Mouse (Mus musculus) megakaryocyte, embryonic 14.5 days (primary cell): Measurements from ENCODE around the gene AI413582.

ENCODE experiments used
- FLI1 ChIP-seq: IDR thresholded peaks from 2 replicates; pipeline ENCODE4 v1.6.1; 2012; ENCODE audit warnings: low read length, inconsistent platforms, mixed read lengths
- GATA1 ChIP-seq: IDR thresholded peaks from 3 replicates; pipeline ENCODE4 v1.6.1; 2012; ENCODE audit warnings: mixed read lengths, low read length, inconsistent platforms, borderline replicate concordance

DNA sequence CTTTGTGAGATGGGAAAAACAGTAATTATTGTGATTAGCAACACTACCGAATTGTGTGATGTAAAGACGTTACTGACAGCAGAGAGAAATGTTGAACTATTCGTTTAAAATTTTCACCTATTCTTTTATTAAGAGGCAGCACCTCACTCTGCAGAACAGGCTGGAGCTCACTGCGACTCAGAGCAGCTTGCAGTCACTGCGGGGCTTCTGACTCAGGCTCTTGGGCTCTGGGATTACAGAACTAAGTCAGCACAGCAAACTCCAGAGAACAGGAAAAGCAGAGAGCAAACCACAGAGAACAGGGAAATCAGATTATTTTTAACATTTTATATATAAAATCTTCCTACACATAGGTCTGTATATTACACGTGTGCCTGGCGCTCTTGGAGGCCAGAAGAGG lies 44.0 kb upstream of the AI413582 start:
- TF ChIP-seq FLI1 (no peak), GATA1 (no peak)
